Mouse (Mus musculus) cerebellum, adult 2 months (tissue): ENCODE measurements at regions not wholly inside any gene's neighbourhood (a gene's known extent, or its start where the extent isn't known, plus 50 kb on each side); places are given as distances from the start of the nearest gene placed in this dataset.

Experiments
- DNase-seq, 2 experiments: peaks; one replicate each; pipeline ENCODE4 v3.0.0; 2021
- H3K27ac ChIP-seq: fragments of 200-500 bp; 2 replicates; pipeline ENCODE4 v1.5.1; 2012; ENCODE audit warnings: low read length, control low read depth, inconsistent platforms; ENCODE audit not compliant: insufficient read depth
- H3K27me3 ChIP-seq: fragments of 200-500 bp; 2 replicates; pipeline ENCODE4 v1.6.1; 2012; ENCODE audit warnings: inconsistent platforms, mild to moderate bottlenecking, low read length, moderate library complexity; ENCODE audit not compliant: control insufficient read depth, insufficient read depth
- H3K4me1 ChIP-seq: fragments of 200-500 bp; 2 replicates; pipeline ENCODE4 v1.6.1; 2011; ENCODE audit warnings: low read length; ENCODE audit not compliant: control insufficient read depth, insufficient read depth
- H3K4me3 ChIP-seq: fragments of 200-500 bp; replicated peaks from 2 replicates; pipeline ENCODE3; 2011; ENCODE audit warnings: mild to moderate bottlenecking, low read depth, low read length, control low read depth; ENCODE audit not compliant: insufficient read depth
- CTCF ChIP-seq: fragments of 200-500 bp; IDR thresholded peaks from 2 replicates; pipeline ENCODE4 v1.5.1; 2011; ENCODE audit warnings: low read depth, mild to moderate bottlenecking, control low read depth, low read length, moderate library complexity, borderline replicate concordance; ENCODE audit not compliant: insufficient read depth
- POLR2A ChIP-seq: fragments of 200-500 bp; IDR thresholded peaks from 2 replicates; pipeline ENCODE4 v1.6.1; 2011; ENCODE audit warnings: low read length, control low read depth, borderline replicate concordance; ENCODE audit not compliant: insufficient read depth
- WGBS: fragments of 180-500 bp; shearing (Covaris S2); methylation state at CpG from one replicate; pipeline ENCODE4 v1.1.7; 2018; 5-methylcytosine and 5-hydroxymethylcytosine counted together

GRCm38 (mm10) chr5:118468739-118469138 lies 91.7 kb upstream of the Med13l start:
- DNase-seq = no peak
- no peak for TF ChIP-seq CTCF
- no peak for TF ChIP-seq POLR2A
- 72% methylated on average over 4 of the region's 4 CpGs for WGBS
- Histone ChIP-seq H3K4me1 (no peaks in the 10 kb centered on the region), H3K4me3 (no peak overlapping the region), H3K27me3 (no peaks in the 10 kb centered on the region; the same call in 1 of the 2 replicates), H3K27ac (no peak overlapping the region)

DNA sequence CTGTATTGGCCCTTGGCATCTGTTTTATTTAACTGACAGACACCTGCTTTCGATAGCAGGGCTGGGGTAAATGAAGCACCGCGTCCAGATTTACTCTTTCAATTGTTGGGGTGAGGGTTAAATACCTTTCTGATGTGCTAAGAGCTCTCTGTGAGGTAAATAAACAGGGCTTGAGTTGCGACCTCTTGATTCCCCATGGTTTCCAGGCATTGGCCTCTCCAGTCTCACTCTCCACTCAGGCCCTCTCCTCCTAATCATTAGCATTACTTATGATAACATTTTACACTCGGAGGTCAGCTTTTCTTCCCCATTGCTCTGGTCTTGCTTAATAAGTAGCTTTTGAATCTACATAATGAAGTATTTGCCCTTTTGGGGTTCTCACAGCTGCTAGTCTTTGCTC lies 88.9 kb upstream of the Med13l start:
- Histone ChIP-seq H3K27me3 (no peaks in the 10 kb centered on the region), H3K27ac (no peak overlapping the region), H3K4me1 (no peaks in the 10 kb centered on the region), H3K4me3 (no peak overlapping the region)
- WGBS = 82% methylated on average over 5 of the region's 5 CpGs
- no peak for DNase-seq
- no peak for TF ChIP-seq POLR2A
- TF ChIP-seq CTCF = no peak

DNA sequence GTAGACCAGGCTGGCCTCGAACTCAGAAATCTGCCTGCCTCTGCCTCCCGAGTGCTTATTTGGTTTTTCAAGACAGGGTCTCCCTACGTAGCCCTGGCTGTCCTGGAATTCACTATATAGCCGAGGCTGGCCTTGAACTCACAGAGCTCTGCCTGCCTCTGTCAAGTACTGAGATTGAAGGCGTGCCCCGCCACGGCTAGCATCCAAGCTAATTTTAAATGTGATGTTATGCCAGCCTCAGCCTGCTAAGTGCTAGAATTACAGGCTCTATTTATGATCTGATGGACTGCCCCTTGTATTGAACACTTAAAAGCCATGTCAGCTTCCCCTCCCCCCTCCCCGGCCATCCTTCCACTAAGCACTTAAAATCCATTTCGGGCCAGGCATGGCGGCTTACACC lies 88.2 kb upstream of the Med13l start:
- Histone ChIP-seq H3K27ac (no peak overlapping the region), H3K4me3 (no peak overlapping the region), H3K27me3 (no peaks in the 10 kb centered on the region), H3K4me1 (no peaks in the 10 kb centered on the region; the same call in 1 of the 2 replicates)
- DNase-seq = no peak
- TF ChIP-seq CTCF (no peak), POLR2A (no peak)
- WGBS = 90% methylated on average over 10 of the region's 10 CpGs

DNA sequence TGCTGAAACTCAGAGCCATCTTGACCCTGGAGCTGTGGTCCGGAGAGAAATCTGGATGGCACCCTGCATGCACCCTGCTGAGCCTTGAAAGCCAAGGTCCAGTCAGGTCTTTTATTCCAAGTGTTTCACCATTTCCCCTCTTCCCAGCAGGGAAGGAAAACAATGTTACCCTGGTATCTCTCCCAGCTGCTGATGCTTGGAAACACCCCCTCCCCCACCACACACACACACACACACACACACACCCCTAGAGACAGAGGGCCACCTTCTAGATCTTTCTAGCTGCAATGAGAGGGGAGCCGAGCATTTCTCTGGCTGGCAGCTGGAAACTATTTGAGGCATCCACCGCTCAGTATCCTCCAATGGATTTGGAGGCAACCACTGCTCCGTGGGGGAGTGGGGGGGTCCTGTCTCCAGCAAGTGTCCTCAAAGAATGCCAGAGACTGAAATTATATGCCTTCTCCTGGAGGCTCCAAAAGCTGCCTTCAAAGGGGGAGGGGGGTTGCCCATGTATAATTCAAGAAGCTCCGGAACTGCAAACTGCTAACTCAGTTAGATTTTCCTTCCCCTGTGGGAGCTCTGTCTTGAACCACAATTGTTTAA lies 87.2 kb upstream of the Med13l start:
- DNase-seq = no peak
- Histone ChIP-seq H3K27me3 (no peaks in the 10 kb centered on the region), H3K4me1 (no peaks in the 10 kb centered on the region; the same call in 1 of the 2 replicates), H3K27ac (no peak overlapping the region), H3K4me3 (no peak overlapping the region)
- TF ChIP-seq CTCF = no peak
- TF ChIP-seq POLR2A = no peak
- 41% methylated on average over 5 of the region's 5 CpGs for WGBS

DNA sequence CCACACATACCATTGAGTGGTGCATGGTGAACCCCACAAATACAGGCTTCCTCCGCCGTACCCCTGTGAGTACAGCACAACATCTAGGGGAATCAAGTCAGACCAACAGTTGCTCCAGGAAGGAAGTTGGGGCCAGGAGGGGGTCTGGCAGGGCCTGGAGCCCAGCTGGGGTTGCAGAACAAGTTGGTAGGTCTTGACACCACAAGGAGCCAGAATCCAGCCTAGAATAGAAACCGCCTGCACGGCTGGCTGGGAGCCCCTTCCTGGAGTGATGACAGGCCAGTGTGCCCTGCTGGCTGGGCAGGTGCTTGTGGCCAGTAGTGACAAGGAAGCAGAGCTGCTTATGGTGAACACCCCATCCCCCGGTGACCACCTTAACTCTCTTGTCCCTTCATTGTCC lies 83.9 kb upstream of the Med13l start:
- no peaks in the 10 kb centered on the region for H3K27me3 ChIP-seq
- TF ChIP-seq POLR2A = no peak
- no peak for TF ChIP-seq CTCF
- 52% methylated on average over 5 of the region's 5 CpGs for WGBS
- peak; percentile 5 to 14 for DNase-seq
- H3K27ac ChIP-seq = no peak overlapping the region
- no peaks in the 10 kb centered on the region; the same call in 1 of the 2 replicates for H3K4me1 ChIP-seq
- H3K4me3 ChIP-seq = no peak overlapping the region

DNA sequence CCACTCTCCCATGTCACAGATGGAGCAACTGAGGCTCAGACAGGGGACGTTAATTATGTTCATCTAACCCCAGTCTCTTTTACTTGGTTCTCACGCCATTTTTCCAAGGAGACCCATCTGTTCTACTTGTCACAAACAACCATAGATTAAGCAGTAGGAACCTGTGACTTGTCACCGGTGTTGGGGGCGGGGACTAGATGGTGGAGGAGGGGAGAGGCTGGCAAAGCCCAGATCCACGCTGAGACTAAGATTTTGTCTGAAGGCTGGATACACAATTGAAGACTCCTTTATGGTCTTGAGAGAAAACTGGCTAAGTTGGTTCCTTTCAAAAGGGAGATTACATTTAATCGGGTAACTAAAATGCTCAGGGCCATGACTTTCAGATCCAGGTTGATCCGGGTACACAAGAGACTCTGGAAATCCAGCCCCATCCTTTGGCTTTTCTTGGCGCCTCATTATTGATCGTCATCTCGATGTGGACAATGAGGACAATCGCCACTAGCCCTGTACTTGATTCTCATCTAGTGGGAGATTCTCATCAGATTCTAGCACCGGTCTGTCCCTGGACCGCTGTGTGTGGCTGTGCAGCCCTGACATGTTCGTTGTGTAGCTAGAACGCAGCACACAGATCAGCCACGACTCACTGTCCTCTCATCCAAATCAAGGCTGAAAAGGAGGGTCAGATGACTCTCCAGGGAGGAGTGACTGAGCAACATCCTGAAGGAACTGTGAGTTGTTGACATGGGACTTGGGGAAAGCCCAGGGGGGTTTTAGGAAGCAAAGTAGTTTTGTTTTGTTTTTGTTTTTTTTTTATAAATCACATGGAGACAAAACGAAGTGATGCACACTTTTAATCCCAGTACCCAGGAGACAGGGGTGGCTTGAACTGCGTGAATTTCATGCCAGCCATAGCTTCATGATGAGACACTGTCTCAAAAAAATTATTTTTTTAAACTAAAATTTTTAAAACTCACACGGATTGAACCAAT lies 83.1 kb upstream of the Med13l start:
- no peak for DNase-seq
- H3K27me3 ChIP-seq = no peaks in the 10 kb centered on the region
- no peaks in the 10 kb centered on the region; the same call in 1 of the 2 replicates for H3K4me1 ChIP-seq
- TF ChIP-seq CTCF = no peak
- TF ChIP-seq POLR2A = no peak
- H3K4me3 ChIP-seq = no peak overlapping the region
- no peak overlapping the region for H3K27ac ChIP-seq
- WGBS = 63% methylated on average over 19 of the region's 19 CpGs

DNA sequence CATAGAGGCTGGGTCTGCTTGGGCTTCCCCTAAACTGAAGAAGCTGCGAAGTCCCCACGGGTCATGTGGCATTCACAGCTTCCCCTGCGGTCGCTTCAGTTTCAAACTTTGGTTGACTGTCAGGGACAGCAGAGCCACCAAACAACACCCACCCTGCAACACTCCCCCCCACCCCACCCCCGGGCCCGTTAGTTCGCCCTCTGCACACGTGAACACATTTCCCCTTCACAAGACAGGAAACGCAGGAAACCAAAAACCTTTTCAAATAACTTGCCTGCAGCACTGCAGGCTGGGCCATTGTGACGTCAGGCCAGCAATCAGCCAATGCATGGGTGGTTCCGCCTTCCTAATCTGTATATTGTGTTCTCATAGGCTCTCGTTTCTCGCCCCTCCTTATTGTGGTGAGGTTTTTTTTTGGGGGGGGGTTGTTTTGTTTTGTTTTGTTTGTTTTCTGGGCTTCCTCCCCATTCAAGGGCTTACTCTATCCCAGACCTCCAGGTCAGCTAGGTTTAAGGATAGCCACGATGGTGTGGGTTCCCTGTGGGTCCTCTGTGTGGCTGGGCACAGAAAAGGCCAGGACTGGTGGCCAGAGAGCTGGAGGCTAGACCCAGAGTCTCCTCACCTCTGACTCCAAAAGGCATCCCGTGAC lies 82.2 kb upstream of the Med13l start:
- H3K27me3 ChIP-seq = no peaks in the 10 kb centered on the region
- H3K4me3 ChIP-seq = no peak overlapping the region
- no peaks in the 10 kb centered on the region; the same call in 1 of the 2 replicates for H3K4me1 ChIP-seq
- TF ChIP-seq CTCF (no peak), POLR2A (no peak)
- WGBS = 21% methylated on average over 15 of the region's 15 CpGs
- peak in 1 of 2 experiments; percentile 30 for DNase-seq
- H3K27ac ChIP-seq = no peak overlapping the region
